Mouse (Mus musculus) thymus, adult 2 months (tissue): ENCODE data around the gene Hist1h2ap.
"Not testable (repeated sequence)": the region's sequence is repeated elsewhere in the genome, so short reads cannot be mapped to it uniquely, and the experiment has no call there.

ENCODE experiments used
- CTCF ChIP-seq: fragments of 200-500 bp; IDR thresholded peaks from 2 replicates; pipeline ENCODE4 v1.5.1; 2012; ENCODE audit warnings: mild to moderate bottlenecking, control low read depth, low read length, moderate library complexity, borderline replicate concordance; ENCODE audit not compliant: control insufficient read depth, poor library complexity, insufficient read depth; ENCODE audit errors: extremely low read depth
- POLR2A ChIP-seq: fragments of 200-500 bp; IDR thresholded peaks from 2 replicates; pipeline ENCODE4 v1.6.1; 2012; ENCODE audit warnings: mild to moderate bottlenecking, low read length, control low read depth, moderate library complexity; ENCODE audit not compliant: control insufficient read depth, poor library complexity, insufficient read depth; ENCODE audit errors: extremely low read depth

DNA sequence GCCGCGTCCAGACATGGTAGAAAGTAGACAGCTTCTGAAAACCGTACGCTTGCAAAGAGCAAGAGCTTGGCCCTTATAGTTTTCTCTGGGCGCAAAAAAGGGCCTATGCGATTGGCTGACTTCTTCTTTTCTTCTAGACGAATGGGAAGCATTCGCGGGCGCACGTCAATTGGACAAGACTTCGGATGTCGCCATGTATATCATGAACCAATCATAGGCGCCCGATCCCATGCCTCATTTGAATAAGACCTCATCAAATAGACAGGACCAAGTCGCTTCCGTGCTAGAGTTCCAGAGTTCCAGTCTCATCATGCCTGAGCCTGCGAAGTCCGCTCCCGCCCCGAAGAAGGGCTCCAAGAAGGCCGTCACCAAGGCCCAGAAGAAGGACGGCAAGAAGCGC, at the start of gene Hist1h2ap, which contains the start of gene Hist1h2br:
- not testable (repeated sequence) for TF ChIP-seq CTCF, POLR2A
